Mouse (Mus musculus) myocyte (in vitro differentiated cells): ENCODE results near the gene Urah. TPM values are rescaled to one million over a fixed set of nuclear protein-coding genes. Genes with fewer than 3 reads are reported as not detected.

Experiments used
- H3K27me3 ChIP-seq: one replicate; pipeline ENCODE4 v1.6.1; 2011; ENCODE audit not compliant: control insufficient read depth, insufficient read depth, insufficient read length
- H3K36me3 ChIP-seq: one replicate; pipeline ENCODE4 v1.6.1; 2011; ENCODE audit not compliant: control insufficient read depth, insufficient read depth
- H3K4me2 ChIP-seq: one replicate; pipeline ENCODE4 v1.6.1; 2011; ENCODE audit warnings: low read depth, control low read depth
- H3K4me3 ChIP-seq: one replicate; pipeline ENCODE4 v1.5.1; 2011; ENCODE audit warnings: mild to moderate bottlenecking, control low read depth, moderate library complexity
- H3K79me2 ChIP-seq: one replicate; pipeline ENCODE4 v1.6.1; 2011; ENCODE audit not compliant: control insufficient read depth, insufficient read depth
- H3ac ChIP-seq: one replicate; pipeline ENCODE4 v1.6.1; 2011; ENCODE audit not compliant: control insufficient read depth, insufficient read length
- CEBPB ChIP-seq: IDR thresholded peaks from 2 replicates; pipeline ENCODE4 v1.6.1; 2011; ENCODE audit warnings: mild to moderate bottlenecking, moderate library complexity; ENCODE audit not compliant: poor library complexity, insufficient read depth, severe bottlenecking
- E2F4 ChIP-seq: IDR thresholded peaks from one replicate; pipeline ENCODE4 v1.6.1; 2011; ENCODE audit warnings: mild to moderate bottlenecking, control low read depth, moderate library complexity; ENCODE audit not compliant: insufficient read depth
- MAX ChIP-seq: IDR thresholded peaks from one replicate; pipeline ENCODE4 v1.6.1; 2011; ENCODE audit warnings: low read depth, mild to moderate bottlenecking, control low read depth
- MYOD1 ChIP-seq, 3 experiments: IDR thresholded peaks; one replicate each; pipeline ENCODE4 v1.6.1; 2011; ENCODE audit warnings: control low read depth in 2 of 3, low read depth in 2 of 3, mild to moderate bottlenecking in 2 of 3, moderate library complexity in 1 of 3; ENCODE audit not compliant: insufficient read length in 2 of 3, control insufficient read depth in 1 of 3
- MYOG ChIP-seq, 3 experiments: IDR thresholded peaks; one replicate each; pipeline ENCODE4 v1.6.1; 2011; ENCODE audit warnings: control low read depth in 2 of 3, low read depth in 2 of 3, mild to moderate bottlenecking in 2 of 3; ENCODE audit not compliant: insufficient read length in 2 of 3, control insufficient read depth in 1 of 3, insufficient read depth in 1 of 3
- POLR2A ChIP-seq: IDR thresholded peaks from one replicate; pipeline ENCODE4 v1.6.1; 2011; ENCODE audit warnings: low read depth, mild to moderate bottlenecking, control low read depth, moderate library complexity; ENCODE audit not compliant: insufficient read length
- POLR2AphosphoS2 ChIP-seq: IDR thresholded peaks from one replicate; pipeline ENCODE4 v1.6.1; 2011; ENCODE audit warnings: low read depth, control low read depth; ENCODE audit not compliant: insufficient read length
- REST ChIP-seq: IDR thresholded peaks from one replicate; pipeline ENCODE4 v1.6.1; 2011; ENCODE audit warnings: mild to moderate bottlenecking, control low read depth, moderate library complexity; ENCODE audit not compliant: insufficient read depth, insufficient read length
- SRF ChIP-seq: IDR thresholded peaks from one replicate; pipeline ENCODE4 v1.6.1; 2011; ENCODE audit warnings: low read depth; ENCODE audit not compliant: control insufficient read depth, insufficient read length
- TCF12 ChIP-seq: IDR thresholded peaks from one replicate; pipeline ENCODE4 v1.6.1; 2011; ENCODE audit warnings: mild to moderate bottlenecking, control low read depth; ENCODE audit not compliant: poor library complexity, insufficient read depth, severe bottlenecking
- TCF3 ChIP-seq: IDR thresholded peaks from one replicate; pipeline ENCODE4 v1.6.1; 2011; ENCODE audit warnings: low read depth, control low read depth; ENCODE audit not compliant: insufficient read length
- USF1 ChIP-seq: IDR thresholded peaks from one replicate; pipeline ENCODE4 v1.6.1; 2011; ENCODE audit warnings: low read depth, mild to moderate bottlenecking, control low read depth, moderate library complexity
- polyA plus RNA-seq: library from polyadenylated mRNA; unstranded; fragments of >200 nt; fragmentation: generic; extraction: Trizol; gene quantifications from one replicate; pipeline ENCODE4 v1.2.1, GENCODE M21; 2012; ENCODE audit warnings: missing spikeins

Gene Urah
- polyA plus RNA-seq, 1 experiment: 0.13 TPM

GRCm38 (mm10) chr7:140798212-140798611 lies 36.6 kb upstream of the Urah start:
- H3K36me3 ChIP-seq: no peaks in the 10 kb centered on the region
- no peak overlapping the region for H3ac ChIP-seq
- TF ChIP-seq MYOD1 (IDR thresholded peaks at IDR 0.05; ENCODE audit: control insufficient read depth in 1 of 3, insufficient read length in 2 of 3, low read depth in 2 of 3) (no peak), MYOG (IDR thresholded peaks at IDR 0.05; ENCODE audit: control insufficient read depth in 1 of 3, insufficient read depth in 1 of 3, insufficient read length in 2 of 3, low read depth in 2 of 3) (no peak), SRF (no peak), CEBPB (no peak), USF1 (no peak), E2F4 (no peak), POLR2A (no peak), REST (no peak), TCF3 (no peak), MAX (no peak), TCF12 (no peak), POLR2AphosphoS2 (no peak)
- H3K4me2 ChIP-seq: no peak overlapping the region
- H3K79me2 ChIP-seq: no peaks in the 10 kb centered on the region
- no peak overlapping the region for H3K4me3 ChIP-seq
- H3K27me3 ChIP-seq: peaks cover 14% of the 10 kb centered on the region

- no peak for TF ChIP-seq E2F4
- no peak for TF ChIP-seq REST
- no peak for TF ChIP-seq USF1
- no peak for TF ChIP-seq SRF
- TF ChIP-seq MYOG (IDR thresholded peaks at IDR 0.05; ENCODE audit: control insufficient read depth in 1 of 3, insufficient read depth in 1 of 3, insufficient read length in 2 of 3, low read depth in 2 of 3): no peak
- no peak for TF ChIP-seq TCF3
- TF ChIP-seq TCF12: no peak
- TF ChIP-seq CEBPB: no peak
- TF ChIP-seq POLR2AphosphoS2: no peak
- no peak for TF ChIP-seq MAX
- TF ChIP-seq POLR2A: no peak
- TF ChIP-seq MYOD1 (IDR thresholded peaks at IDR 0.05; ENCODE audit: control insufficient read depth in 1 of 3, insufficient read length in 2 of 3, low read depth in 2 of 3): no peak
Observed at GRCm38 (mm10) chr7:140802629-140803028, 32.2 kb upstream of the Urah start.

GRCm38 (mm10) chr7:140805704-140806103 lies 29.1 kb upstream of the Urah start:
- no peaks in the 10 kb centered on the region for H3K79me2 ChIP-seq
- no peak overlapping the region for H3K4me2 ChIP-seq

More at GRCm38 (mm10) chr7:140802629-140803028, 32.2 kb upstream of the Urah start:
- no peak overlapping the region for H3K4me2 ChIP-seq
- no peak overlapping the region for H3K4me3 ChIP-seq
- no peaks in the 10 kb centered on the region for H3K36me3 ChIP-seq
- H3K79me2 ChIP-seq: no peaks in the 10 kb centered on the region
- peaks cover 11% of the 10 kb centered on the region for H3K27me3 ChIP-seq
- H3ac ChIP-seq: no peak overlapping the region

GRCm38 (mm10) chr7:140810496-140810895 lies 24.3 kb upstream of the Urah start:
- Histone ChIP-seq H3ac (no peak overlapping the region), H3K4me3 (no peak overlapping the region), H3K79me2 (no peaks in the 10 kb centered on the region), H3K4me2 (no peak overlapping the region), H3K27me3 (no peaks in the 10 kb centered on the region), H3K36me3 (no peaks in the 10 kb centered on the region)
- no peak for TF ChIP-seq MYOD1 (IDR thresholded peaks at IDR 0.05; ENCODE audit: control insufficient read depth in 1 of 3, insufficient read length in 2 of 3, low read depth in 2 of 3)
- TF ChIP-seq REST: no peak
- no peak for TF ChIP-seq TCF12
- TF ChIP-seq E2F4: no peak
- no peak for TF ChIP-seq MYOG (IDR thresholded peaks at IDR 0.05; ENCODE audit: control insufficient read depth in 1 of 3, insufficient read depth in 1 of 3, insufficient read length in 2 of 3, low read depth in 2 of 3)
- TF ChIP-seq POLR2A: no peak
- no peak for TF ChIP-seq USF1
- TF ChIP-seq SRF: no peak
- TF ChIP-seq POLR2AphosphoS2: no peak

More at GRCm38 (mm10) chr7:140805704-140806103, 29.1 kb upstream of the Urah start:
- Histone ChIP-seq H3K36me3 (no peaks in the 10 kb centered on the region), H3ac (no peak overlapping the region), H3K27me3 (peaks cover under 1% of the 10 kb centered on the region), H3K4me3 (no peak overlapping the region)
- TF ChIP-seq TCF3 (no peak), E2F4 (no peak), SRF (no peak)

- TF ChIP-seq POLR2AphosphoS2 (no peak), MYOD1 (IDR thresholded peaks at IDR 0.05; ENCODE audit: control insufficient read depth in 1 of 3, insufficient read length in 2 of 3, low read depth in 2 of 3) (no peak), TCF3 (no peak), REST (no peak)
- Histone ChIP-seq H3K4me2 (no peak overlapping the region), H3K79me2 (no peaks in the 10 kb centered on the region), H3K4me3 (no peak overlapping the region), H3K36me3 (no peaks in the 10 kb centered on the region), H3K27me3 (no peaks in the 10 kb centered on the region), H3ac (no peak overlapping the region)
Observed at GRCm38 (mm10) chr7:140811714-140812113, 23.1 kb upstream of the Urah start.
